Comparison of ENCODE assay signal across 21 mouse cellular contexts in genomic region chr12:4836959-4837358, GRCm38 (mm10).
"Had no signal": no experiment of that assay in that cellular context is flagged by ENCODE, and none has a peak within 500 bp of the region (broad histone marks: within the 10 kb centered on the region; RNA-seq: fewer than 3 reads in every experiment).

No protein-coding gene starts in this region.

- DNase-seq: kidney, postnatal 25 days; layer of hippocampus, adult 9-11 months; liver, embryonic 13.5 days; lung, embryonic 14.5 days; right cerebral cortex, adult 18-20 months; right cerebral cortex, postnatal 14 days; right cerebral cortex, postnatal 4 days; thymus, adult 2 months; thymus, postnatal 14 days; thymus, postnatal 4 days had no signal

- H3K27ac ChIP-seq: kidney, postnatal 0 days; layer of hippocampus, adult 2 months; limb, embryonic 10.5 days; limb, embryonic 13.5 days; liver, embryonic 13.5 days; macrophage; midbrain, embryonic 12.5 days; midbrain, embryonic 15.5 days; neural tube, embryonic 12.5 days; neural tube, embryonic 15.5 days; stomach, postnatal 0 days had no signal

- H3K36me3 ChIP-seq: midbrain, embryonic 12.5 days; midbrain, embryonic 15.5 days had no signal

- H3K4me3 ChIP-seq: layer of hippocampus, adult 2 months; limb, embryonic 10.5 days; limb, embryonic 13.5 days; liver, embryonic 13.5 days; midbrain, embryonic 12.5 days; midbrain, embryonic 15.5 days; neural tube, embryonic 12.5 days; neural tube, embryonic 15.5 days had no signal

- ATAC-seq: lung, postnatal 0 days; midbrain, embryonic 15.5 days had no signal

- H3K4me2 ChIP-seq: limb, embryonic 13.5 days; liver, embryonic 13.5 days; lung, embryonic 14.5 days; midbrain, embryonic 12.5 days; midbrain, embryonic 15.5 days; neural tube, embryonic 12.5 days; neural tube, embryonic 15.5 days had no signal

- H3K9me3 ChIP-seq: limb, embryonic 10.5 days; limb, embryonic 13.5 days; liver, embryonic 13.5 days; midbrain, embryonic 12.5 days; midbrain, embryonic 15.5 days; neural tube, embryonic 12.5 days; neural tube, embryonic 15.5 days had no signal

- H3K9ac ChIP-seq: limb, embryonic 13.5 days; liver, embryonic 13.5 days; lung, embryonic 14.5 days; midbrain, embryonic 12.5 days; midbrain, embryonic 15.5 days; neural tube, embryonic 12.5 days; neural tube, embryonic 15.5 days had no signal

- H3K27me3 ChIP-seq: limb, embryonic 13.5 days had no signal
